Mouse (Mus musculus) E14TG2a.4 (cell line): ENCODE measurements around the gene Dll4.

Experiments used
- H3K27me3 ChIP-seq: 2 replicates; pipeline ENCODE4 v1.6.1; 2014; ENCODE audit warnings: low read length, control low read depth; ENCODE audit not compliant: insufficient read depth
- H3K36me3 ChIP-seq: 2 replicates; pipeline ENCODE4 v1.6.1; 2014; ENCODE audit warnings: low read length, control low read depth; ENCODE audit not compliant: insufficient read depth
- H3K4me1 ChIP-seq: replicated peaks from 2 replicates; pipeline ENCODE4 v1.6.1; 2014; ENCODE audit warnings: low read depth, low read length, control low read depth
- H3K4me3 ChIP-seq: replicated peaks from 2 replicates; pipeline ENCODE4 v1.5.1; 2014; ENCODE audit warnings: mild to moderate bottlenecking, low read length
- H3K9me3 ChIP-seq: 2 replicates; pipeline ENCODE4 v1.6.1; 2014; ENCODE audit warnings: low read length, control low read depth
- CTCF ChIP-seq: conservative IDR thresholded peaks from 2 replicates; pipeline ENCODE4 v1.5.1; 2014; ENCODE audit warnings: low read length
- NANOG ChIP-seq: IDR thresholded peaks from 2 replicates; pipeline ENCODE4 v1.6.1; 2014; ENCODE audit warnings: borderline replicate concordance, low read length, mixed read lengths
- POU5F1 ChIP-seq: IDR thresholded peaks from 2 replicates; pipeline ENCODE4 v1.6.1; 2014; ENCODE audit warnings: low read length, borderline replicate concordance

Gene Dll4

DNA sequence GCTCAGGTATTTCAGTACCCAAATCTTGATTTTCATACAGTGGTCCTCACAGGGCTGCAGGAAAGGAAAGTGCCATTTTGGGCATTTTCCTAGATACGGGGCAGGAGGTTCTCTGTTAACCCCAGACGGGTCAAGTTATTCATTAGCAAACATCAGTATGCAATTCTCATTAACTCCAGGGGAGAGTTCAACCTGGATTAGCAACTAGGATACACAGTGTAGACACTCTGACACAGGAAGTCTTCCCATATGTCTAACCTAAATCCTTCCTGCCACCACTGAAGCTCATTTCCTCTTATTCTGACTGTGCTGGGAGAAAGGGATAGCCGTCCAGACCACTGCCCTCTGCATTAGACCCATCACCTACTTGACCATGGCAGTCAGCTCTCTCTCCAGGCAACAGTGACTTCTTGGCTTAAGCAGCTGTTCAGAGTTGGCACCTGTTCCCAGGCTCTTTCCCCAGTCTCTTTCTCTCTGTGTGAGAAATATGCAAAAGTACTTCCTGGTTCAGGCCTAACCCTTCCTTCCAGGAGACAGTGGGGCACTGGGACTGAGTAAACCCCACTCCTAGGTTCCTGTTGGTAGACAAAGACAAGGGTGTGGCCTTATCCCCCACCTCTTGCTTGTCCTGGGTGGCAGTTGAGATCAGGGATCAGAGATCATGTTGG is 7.4 kb upstream of the Dll4 start:
- H3K4me3 ChIP-seq: no peak overlapping the region
- peaks cover 94% of the 10 kb centered on the region for H3K27me3 ChIP-seq
- H3K9me3 ChIP-seq: peaks cover 12% of the 10 kb centered on the region
- H3K36me3 ChIP-seq: no peaks in the 10 kb centered on the region
- TF ChIP-seq POU5F1: no peak
- no peak for TF ChIP-seq CTCF
- TF ChIP-seq NANOG: no peak
- H3K4me1 ChIP-seq: peaks cover 26% of the 10 kb centered on the region

DNA sequence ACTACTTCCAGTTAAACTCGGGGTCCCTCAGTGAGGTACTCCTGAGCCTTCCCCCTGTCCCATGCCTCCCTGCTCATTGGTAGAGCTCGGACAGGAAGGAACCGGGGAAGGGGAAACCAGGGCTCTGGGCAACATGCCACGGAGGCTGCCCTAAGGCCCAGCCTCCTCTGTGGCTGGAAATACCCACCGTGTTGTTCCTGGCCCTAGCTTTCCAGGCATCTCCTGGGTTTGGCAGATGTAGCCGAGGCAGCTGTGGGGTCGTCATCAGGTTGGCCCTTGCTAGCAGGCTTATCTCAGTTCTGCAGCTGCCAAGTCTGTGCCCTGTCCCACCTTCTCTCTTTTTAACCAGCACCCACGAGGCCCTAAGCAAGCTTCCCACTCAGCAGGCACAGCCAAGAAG is 5.0 kb upstream of the Dll4 start:
- peaks cover 94% of the 10 kb centered on the region for H3K27me3 ChIP-seq
- H3K9me3 ChIP-seq: peaks cover 12% of the 10 kb centered on the region
- peaks cover 45% of the 10 kb centered on the region for H3K4me1 ChIP-seq
- TF ChIP-seq NANOG: no peak
- no peak for TF ChIP-seq POU5F1
- no peak for TF ChIP-seq CTCF
- H3K36me3 ChIP-seq: no peaks in the 10 kb centered on the region
- no peak overlapping the region for H3K4me3 ChIP-seq

DNA sequence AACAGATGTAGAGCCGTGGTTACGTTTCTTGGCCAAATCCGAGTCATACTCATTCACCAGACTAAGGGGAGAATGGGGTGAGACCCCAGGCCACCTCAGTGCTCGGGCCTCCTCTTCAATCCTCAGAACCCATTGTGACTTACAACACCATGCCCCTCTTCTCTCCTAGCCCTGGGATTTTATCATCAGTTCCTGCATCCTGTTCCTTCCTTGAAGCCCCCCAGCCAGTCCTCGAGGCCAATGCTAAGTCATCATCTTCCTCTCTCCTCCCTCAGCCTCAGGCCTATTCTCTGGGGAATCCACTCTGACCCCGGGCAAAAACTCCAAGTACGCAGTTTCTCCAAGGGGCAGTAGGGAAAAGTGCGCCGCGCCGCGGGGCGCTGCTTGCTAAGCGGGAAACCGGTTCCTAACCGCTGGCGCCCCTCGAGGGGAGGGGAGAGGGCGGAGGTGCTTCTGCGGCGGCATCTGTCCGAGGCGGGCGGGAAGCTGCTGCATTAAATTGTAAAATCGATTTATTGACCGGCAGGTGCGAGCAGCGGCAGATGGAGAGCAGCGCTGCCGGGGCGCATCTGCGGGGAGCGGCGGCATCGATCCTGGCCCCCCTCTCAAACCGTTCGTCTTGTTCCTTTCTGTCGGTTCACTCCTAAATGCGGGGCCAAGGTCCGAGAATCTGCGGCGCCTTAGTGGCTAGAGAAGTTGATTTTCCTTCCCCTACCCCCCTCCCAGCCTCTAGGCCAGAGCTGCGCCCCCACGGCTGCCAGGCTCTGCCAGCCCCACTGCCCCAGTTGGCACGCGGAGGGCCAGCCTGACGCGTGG is 3.6 kb upstream of the Dll4 start:
- no peak for TF ChIP-seq CTCF
- TF ChIP-seq POU5F1: no peak
- no peak for TF ChIP-seq NANOG
- Histone ChIP-seq H3K9me3 (0 out of 2 replicates have a peak, but pooled peaks cover 6% of the 10 kb centered on the region), H3K4me3 (peak overlapping the region; percentile 73), H3K36me3 (no peaks in the 10 kb centered on the region), H3K4me1 (peaks cover 54% of the 10 kb centered on the region), H3K27me3 (peaks cover 97% of the 10 kb centered on the region)

DNA sequence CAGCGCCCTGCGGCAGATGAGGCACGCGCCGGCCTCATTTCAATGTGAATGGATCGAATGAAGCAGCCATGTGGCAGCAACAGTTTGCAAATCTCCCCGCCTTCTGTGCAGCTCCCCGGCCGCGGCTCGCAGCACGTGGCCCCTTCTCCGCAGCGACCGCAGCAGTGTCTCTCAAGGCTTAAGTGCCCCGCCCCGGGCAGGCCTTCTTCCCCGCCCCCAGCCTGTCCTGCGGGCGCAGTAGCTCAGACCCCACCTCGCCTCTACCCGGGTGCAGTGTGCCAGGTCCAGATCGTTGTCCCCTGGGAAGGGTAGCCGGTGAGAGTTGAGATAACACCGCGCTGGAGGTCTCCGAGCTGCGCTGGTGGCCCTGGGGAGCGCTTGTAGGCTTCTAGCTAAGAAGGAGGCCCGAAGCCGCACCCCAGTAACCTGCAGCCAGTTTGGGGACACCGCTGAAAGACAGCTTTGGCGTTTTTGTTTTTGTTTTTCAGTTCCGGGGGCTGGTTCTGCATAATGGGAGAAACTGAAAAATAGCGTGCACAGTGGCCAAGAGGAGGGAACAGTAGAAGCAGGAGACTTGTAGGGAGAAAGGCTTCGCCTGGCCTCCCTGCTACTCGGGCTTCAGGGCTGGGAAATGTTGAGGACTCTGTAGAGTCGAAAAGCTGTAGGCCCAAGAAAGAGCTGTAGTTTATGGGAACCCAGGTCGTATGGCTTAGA is 2.8 kb upstream of the Dll4 start:
- peak overlapping the region; percentile 73 for H3K4me3 ChIP-seq
- peaks cover 60% of the 10 kb centered on the region for H3K4me1 ChIP-seq
- 0 out of 2 replicates have a peak, but pooled peaks cover 6% of the 10 kb centered on the region for H3K9me3 ChIP-seq
- no peaks in the 10 kb centered on the region for H3K36me3 ChIP-seq
- H3K27me3 ChIP-seq: peaks cover 98% of the 10 kb centered on the region
- no peak for TF ChIP-seq CTCF
- peak; percentile 51; the same call in 1 of the 2 replicates for TF ChIP-seq NANOG

DNA sequence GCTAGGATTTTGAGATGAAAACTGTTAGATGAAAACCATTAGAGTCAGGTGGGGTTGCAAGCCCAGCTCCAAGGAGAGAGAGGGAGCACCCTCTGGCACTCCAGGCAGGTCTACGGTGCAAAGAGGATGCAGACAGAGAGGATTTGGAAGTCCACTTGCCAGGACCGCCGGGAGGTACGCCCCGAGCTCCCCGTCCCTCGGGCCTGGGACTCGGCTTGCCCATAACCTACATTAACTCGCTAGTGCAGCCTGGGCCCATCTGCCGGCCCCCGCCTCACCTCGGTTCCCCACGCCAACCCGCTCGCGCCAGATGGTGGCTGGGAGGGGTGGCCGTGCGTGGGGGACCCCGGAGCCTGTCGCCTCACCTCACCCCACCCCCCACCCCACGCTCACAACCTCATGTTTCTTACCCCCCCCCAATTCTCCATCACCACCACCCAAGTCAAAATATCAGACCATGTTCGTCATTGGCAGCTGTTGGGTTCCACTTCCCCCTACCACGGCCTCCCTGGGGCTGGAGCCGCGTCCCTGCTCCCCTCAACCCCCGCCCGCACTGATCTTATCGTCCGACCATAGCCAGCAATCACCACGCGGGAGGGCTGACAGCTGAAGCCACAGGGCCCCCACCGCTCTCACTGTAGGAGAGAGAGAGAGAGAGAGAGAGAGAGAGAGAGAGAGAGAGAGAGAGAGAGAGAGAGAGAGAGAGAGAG is 1.6 kb upstream of the Dll4 start:
- no peaks in the 10 kb centered on the region for H3K36me3 ChIP-seq
- H3K4me1 ChIP-seq: peaks cover 54% of the 10 kb centered on the region
- peak overlapping the region; percentile 77 for H3K4me3 ChIP-seq
- peaks cover 98% of the 10 kb centered on the region for H3K27me3 ChIP-seq
- 0 out of 2 replicates have a peak, but pooled peaks cover 6% of the 10 kb centered on the region for H3K9me3 ChIP-seq
- TF ChIP-seq POU5F1: no peak
- TF ChIP-seq CTCF: no peak
- TF ChIP-seq NANOG: no peak

DNA sequence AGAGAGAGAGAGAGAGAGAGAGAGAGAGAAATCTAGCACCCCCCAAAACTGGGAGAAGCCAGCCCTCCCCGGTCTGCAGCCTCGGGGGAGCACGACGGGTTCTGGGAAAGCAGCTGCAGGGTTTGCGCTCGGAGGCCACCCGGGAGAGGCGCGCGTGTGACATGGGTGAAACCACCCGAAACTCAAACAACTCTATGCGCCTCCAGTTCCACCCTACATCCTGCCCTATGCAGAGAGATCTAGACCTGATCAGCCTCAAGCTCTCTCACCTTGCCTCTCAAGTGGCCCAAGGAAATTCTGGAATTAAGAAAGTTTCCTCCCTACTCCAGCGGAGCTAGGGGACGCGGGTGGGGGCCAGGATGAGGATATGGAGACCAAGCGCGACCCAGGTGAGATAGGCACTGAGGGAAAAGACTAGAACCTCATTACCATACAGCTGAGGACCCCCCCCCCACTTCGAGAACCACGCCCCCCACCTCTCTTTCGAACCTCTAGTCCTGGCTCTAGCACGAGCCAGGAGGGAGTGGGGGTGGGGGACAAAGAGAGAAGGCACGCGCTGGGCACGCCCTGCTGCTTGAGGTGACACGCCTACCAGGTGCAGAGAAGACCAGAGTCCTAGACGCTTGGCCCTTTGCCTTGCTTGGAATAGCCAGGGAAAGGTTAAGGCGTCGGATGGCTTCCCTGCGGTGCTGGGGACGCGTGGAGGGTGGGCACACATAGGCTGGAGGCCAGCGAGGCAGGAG is 837 bp upstream of the Dll4 start:
- no peak for TF ChIP-seq NANOG
- TF ChIP-seq CTCF: no peak
- Histone ChIP-seq H3K4me3 (peak overlapping the region; percentile 77), H3K36me3 (no peaks in the 10 kb centered on the region), H3K27me3 (peaks cover 96% of the 10 kb centered on the region), H3K4me1 (peaks cover 54% of the 10 kb centered on the region), H3K9me3 (0 out of 2 replicates have a peak, but pooled peaks cover 6% of the 10 kb centered on the region)

DNA sequence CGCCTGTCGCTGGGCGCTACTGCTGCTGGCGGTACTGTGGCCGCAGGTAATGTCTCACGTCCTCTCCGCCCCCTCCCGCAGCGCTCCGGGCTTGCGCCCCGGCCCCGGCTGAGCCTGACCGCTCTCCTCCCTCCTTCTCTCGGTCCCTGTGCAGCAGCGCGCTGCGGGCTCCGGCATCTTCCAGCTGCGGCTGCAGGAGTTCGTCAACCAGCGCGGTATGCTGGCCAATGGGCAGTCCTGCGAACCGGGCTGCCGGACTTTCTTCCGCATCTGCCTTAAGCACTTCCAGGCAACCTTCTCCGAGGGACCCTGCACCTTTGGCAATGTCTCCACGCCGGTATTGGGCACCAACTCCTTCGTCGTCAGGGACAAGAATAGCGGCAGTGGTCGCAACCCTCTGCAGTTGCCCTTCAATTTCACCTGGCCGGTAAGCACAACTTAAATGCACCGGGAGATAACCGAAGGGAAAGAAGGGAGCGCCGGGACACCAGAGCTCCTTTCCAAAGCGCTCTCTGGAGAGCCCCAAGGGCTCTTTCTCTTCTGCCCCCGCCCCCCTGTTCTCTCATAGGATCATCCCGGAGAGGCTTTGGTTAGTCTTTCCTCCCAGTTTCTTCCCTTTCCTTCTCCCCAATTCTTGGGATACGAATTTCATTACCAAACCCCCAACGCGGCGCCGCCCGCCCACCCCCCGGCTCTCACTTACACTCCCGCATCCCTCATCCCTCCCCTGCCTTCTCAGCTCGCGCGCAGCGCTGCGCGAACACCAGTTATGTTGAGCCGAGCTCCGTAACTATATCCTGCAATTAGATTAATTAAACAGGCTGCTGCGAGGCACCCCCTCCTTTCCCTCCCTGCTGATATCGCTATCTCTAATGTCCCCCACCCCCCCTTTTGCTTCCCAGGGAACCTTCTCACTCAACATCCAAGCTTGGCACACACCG is 847 bp downstream of the Dll4 start:
- H3K36me3 ChIP-seq: no peaks in the 10 kb centered on the region
- H3K9me3 ChIP-seq: no peaks in the 10 kb centered on the region
- no peak for TF ChIP-seq POU5F1
- TF ChIP-seq CTCF: no peak; the same call in 1 of the 2 replicates
- TF ChIP-seq NANOG: no peak
- H3K4me3 ChIP-seq: peak overlapping the region; percentile 77
- peaks cover 52% of the 10 kb centered on the region for H3K4me1 ChIP-seq
- H3K27me3 ChIP-seq: peaks cover 97% of the 10 kb centered on the region
